Mouse (Mus musculus): ENCODE data around the gene Itgax.

The Itgax gene

GRCm38 (mm10) chr7:128128741-128129720 is at the start of gene Itgax:
TSS of gene Itgax (plus strand) at chr7:128129547.
- no peak for DNase-seq (ENCODE audit: extremely low spot score, low spot score)

DNA sequence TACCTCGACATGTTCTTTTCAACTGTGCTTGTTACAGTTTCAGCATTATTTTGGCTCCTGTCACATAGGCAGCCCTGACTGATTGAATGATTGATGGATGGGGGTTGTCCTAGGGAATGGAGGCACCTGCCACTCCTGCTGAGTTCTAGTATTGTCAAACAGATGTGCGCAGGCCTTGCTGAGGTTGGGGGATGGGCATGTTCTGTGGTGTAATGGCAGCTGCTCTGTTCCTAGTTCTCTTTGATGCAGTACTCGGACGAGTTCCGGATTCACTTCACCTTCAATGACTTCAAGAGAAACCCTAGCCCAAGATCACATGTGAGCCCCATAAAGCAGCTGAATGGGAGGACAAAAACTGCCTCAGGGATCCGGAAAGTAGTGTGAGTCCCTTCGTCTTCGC is 49.3 kb upstream of the Itgax start:
- no peak for DNase-seq (ENCODE audit: extremely low spot score, low spot score)

DNA sequence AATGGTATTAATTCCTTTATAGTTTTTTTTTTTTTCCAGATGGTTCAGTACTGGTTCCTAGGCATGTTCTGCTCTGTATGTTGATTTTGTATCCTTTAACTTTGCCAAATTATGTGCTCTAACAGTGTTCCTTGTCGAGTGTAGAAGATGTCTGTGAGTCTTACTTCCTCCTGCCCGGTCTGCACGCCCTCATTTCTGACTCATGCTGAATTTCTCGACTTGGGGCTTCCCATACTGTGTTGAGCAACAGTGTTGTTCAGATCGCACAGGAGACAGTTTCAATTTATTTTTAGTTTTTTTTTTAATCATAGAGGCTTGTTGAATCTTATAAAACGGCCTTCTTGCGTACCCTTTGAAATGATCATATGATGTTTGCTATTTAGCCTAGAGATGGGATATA is 40.2 kb upstream of the Itgax start:
- no peak for DNase-seq (ENCODE audit: extremely low spot score, low spot score)

GRCm38 (mm10) chr7:128098135-128098534 is 31.2 kb upstream of the Itgax start:
- no peak for DNase-seq (ENCODE audit: extremely low spot score, low spot score)

- DNase-seq (ENCODE audit: extremely low spot score, low spot score) = no peak
Observed at GRCm38 (mm10) chr7:128100742-128101357, 28.5 kb upstream of the Itgax start.

DNA sequence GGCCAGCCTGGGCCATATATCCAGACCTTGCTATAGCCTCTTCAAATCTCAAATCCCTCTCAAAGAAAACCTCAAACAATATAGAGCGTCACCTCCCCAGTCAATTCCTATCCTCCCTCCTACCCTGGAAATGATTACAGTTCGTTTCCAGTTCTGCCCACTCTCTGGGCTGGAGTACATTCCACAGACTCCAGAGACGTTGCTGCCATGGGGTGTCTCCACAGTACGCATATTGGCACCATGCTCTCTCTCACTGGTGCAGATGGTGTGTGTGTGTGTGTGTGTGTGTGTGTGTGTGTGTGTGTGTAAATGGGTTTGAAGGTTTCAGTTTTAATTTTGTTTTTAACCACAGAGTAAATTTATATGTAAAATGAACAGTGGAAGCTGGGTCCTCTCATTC is 24.1 kb upstream of the Itgax start:
- DNase-seq (ENCODE audit: extremely low spot score, low spot score) = no peak

GRCm38 (mm10) chr7:128107462-128107861 is 21.9 kb upstream of the Itgax start:
- DNase-seq (ENCODE audit: extremely low spot score, low spot score) = no peak

DNA sequence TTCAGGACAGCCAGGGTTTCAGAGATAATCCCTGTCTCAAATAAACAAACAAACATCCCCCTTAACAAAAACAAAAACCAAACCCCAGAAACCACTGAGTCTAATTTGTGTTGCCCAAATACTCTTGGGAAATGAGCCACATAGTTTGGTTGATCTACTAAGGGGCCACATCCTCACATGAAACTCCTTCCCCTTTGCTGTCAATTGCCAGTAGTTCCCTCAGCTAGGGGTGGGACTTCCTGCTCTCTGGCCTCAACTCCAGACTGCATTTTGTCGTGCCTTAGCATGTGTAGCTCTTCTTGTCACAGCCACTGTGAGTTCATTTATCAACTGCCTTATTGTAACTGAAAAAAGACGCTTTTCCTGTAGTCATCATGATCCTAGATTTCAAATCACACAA is 19.0 kb upstream of the Itgax start:
- DNase-seq (ENCODE audit: extremely low spot score, low spot score) = no peak

- DNase-seq (ENCODE audit: extremely low spot score, low spot score) = no peak
Observed at GRCm38 (mm10) chr7:128112131-128112530, 17.2 kb upstream of the Itgax start.

DNA sequence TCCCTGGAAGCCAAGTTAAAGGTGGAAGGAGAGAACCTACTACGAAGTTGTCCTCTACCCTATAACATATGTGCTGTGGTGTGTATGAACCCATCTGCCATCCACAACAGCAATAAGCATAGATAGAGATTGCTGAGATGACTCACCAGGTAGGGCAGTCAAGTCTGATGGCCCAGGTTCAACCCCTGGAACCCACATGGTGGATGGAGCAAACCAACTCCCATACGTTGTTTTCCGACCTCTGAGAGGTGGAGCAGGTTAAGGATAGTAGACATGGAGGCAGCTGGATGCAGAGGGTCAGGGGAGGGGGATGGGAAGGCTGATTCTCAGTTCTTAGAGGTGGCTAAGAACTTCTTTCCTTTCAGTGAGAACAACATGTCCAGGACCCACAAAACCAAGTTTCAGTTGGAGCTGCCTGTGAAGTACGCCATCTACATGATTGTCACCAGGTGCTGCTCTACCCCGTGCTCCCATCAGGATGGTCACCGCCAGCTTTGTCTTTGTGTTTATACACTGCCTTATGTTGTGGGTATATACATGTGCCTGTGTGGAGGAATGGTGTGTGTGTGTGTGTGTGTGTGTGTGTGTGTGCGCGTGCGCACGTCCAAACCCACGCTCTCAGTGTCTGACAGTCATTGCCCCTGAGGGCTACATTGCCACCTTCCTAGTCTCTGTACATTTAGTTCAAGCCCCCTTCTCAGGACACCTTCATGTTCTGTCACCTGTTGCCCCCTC is 14.8 kb upstream of the Itgax start:
- DNase-seq (ENCODE audit: extremely low spot score, low spot score) = no peak

GRCm38 (mm10) chr7:128115211-128115958 is 14.0 kb upstream of the Itgax start:
- no peak for DNase-seq (ENCODE audit: extremely low spot score, low spot score)

GRCm38 (mm10) chr7:128116396-128116795 is 13.0 kb upstream of the Itgax start:
- no peak for DNase-seq (ENCODE audit: extremely low spot score, low spot score)

DNA sequence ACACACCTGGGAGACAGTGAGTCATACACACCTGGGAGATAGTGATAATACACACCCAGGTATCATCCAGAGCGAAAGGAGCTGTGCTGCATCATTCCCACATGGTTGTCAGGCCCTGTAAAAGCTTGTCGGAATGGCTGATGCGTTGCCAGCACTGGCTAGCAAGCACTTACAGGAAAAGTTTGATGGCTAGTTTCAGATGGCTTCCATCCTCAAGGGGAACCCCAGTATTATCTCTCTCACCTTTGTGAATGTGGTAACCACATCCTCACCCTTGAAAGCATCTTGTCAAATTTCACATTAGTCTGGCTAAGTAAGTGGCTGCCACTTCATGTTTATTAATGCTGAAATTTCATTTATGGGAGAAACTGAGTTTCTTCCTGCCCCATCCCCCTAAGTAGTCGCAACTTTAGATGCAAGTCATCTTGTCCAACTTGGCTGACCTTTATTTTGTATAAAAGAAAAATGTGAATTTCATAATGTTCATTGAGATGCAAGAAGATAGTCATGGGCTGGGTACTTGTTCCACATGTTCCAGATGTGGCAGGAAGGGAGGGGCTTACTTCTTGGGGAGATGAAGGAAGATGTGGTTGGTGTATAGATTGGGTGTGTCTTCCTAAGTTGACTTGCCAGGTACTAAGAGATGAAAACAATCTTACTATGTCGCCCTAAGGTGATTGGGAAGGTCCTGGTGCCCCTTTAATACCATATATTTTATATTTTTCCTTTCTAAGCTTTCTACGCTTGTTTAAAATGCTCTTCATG is 9.4 kb upstream of the Itgax start:
- no peak for DNase-seq (ENCODE audit: extremely low spot score, low spot score)

- no peak for DNase-seq (ENCODE audit: extremely low spot score, low spot score)
Observed at GRCm38 (mm10) chr7:128132148-128132547, 2.8 kb downstream of the Itgax start.

DNA sequence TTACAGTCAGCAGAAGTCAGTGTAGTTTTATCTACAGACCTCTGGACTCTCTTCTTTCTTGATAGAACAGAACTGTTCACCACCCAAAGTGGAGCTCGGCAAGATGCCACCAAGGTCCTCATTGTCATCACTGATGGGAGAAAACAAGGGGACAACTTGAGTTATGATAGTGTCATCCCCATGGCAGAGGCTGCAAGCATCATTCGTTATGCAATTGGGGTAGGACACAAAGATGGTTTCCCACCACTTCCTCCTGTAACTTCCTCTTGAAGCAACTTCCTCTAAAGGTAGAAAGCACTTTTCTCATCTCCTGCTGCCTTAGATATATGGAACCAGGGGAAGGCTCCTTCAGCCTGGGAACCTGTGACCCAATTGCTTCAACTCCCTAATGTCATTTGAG is 4.2 kb downstream of the Itgax start:
- no peak for DNase-seq (ENCODE audit: extremely low spot score, low spot score)

DNA sequence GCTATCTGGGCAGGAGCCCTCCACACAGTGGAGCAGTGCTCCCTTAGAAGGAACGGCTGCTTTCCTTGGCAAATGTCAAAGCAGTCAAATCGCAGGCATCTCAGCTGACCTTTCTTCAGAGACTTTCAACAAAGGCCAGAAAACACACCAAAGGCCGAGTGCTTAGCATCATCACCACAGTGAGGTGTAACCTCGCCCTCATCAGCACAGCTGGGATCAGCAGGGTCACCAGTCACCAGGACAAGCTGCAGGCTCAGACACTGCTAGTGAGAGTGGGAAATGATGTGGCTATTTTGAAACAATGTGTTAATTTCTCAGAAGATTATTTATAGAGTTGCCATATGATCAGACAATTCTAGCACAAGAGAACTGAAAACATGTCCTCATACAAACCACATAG is 7.6 kb downstream of the Itgax start:
- no peak for DNase-seq (ENCODE audit: extremely low spot score, low spot score)

- DNase-seq (ENCODE audit: extremely low spot score, low spot score) = no peak
Observed at GRCm38 (mm10) chr7:128139611-128140010, 10.3 kb downstream of the Itgax start.

GRCm38 (mm10) chr7:128150970-128151369 is 21.6 kb downstream of the Itgax start:
- DNase-seq (ENCODE audit: extremely low spot score, low spot score) = no peak

DNA sequence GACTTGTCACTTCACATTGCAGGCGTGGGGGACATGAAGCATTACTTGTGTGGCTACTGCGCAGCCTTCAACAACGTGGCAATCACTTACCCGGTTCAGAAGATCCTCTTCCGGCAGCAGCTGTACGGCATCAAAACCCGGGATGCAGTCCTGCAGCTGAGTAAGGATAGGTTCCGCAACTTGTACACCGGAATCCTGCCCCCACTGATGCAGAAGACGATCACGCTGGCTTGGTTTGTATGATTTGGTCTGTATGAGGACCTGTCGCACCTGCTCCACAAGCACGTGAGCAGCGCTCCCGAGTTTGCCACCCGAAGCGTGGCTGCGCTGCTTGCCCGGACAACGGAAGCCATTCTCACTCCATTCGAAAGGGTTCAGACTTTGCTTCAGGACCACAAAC is 24.7 kb downstream of the Itgax start, which contains the start of gene Itgad:
TSS of gene Itgad (plus strand) at position 301 of the 400 bp plus-strand sequence.
- DNase-seq (ENCODE audit: extremely low spot score, low spot score) = no peak

DNA sequence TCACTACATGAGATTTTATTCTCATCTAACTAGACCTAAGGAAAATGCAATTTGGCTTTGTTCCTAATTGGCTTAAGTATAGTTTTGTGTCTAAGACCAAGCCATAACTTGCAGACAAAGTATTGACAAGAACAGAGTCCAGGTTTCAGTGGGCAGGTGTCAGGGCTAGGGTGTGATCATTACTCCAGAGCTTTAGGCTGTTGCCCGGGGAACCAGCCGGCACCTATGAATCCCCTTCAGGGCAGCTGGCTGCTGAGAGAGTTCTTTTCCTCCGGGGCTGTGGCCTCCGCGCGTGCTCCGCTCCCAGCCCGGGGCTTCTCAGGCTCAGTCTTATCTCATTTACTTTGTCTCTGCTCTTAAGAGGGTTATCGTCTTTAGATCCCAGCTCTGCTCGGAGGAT is 25.6 kb downstream of the Itgax start:
- DNase-seq (ENCODE audit: extremely low spot score, low spot score) = no peak
